Mouse (Mus musculus) lung, postnatal 0 days (tissue): Measurements from ENCODE around the gene Espnl.

Experiments used
- CTCF ChIP-seq: IDR thresholded peaks from 2 replicates; pipeline ENCODE4 v1.5.1; 2016; ENCODE audit warnings: antibody characterized with exemption, mild to moderate bottlenecking
- EP300 ChIP-seq: IDR thresholded peaks from 2 replicates; pipeline ENCODE4 v1.6.1; 2016; ENCODE audit warnings: antibody characterized with exemption, mild to moderate bottlenecking, control low read depth

GRCm38 (mm10) chr1:91295544-91295943, 26.3 kb upstream of the Espnl start:
- no peak for TF ChIP-seq CTCF
- no peak for TF ChIP-seq EP300
